In genomic region chr8:90348926-90349683, GRCm38 (mm10) we compare ENCODE assay signal across 9 mouse cellular contexts. TPM values are rescaled to one million over a fixed set of nuclear protein-coding genes. Genes with fewer than 3 reads are reported as not detected.
DNase-seq lines count a peak whose midpoint lies in the region; ATAC-seq lines count a peak whose summit lies in the region.
"Had no signal": no experiment of that assay in that cellular context is flagged by ENCODE, and none has a peak within 500 bp of the region (broad histone marks: within the 10 kb centered on the region; RNA-seq: fewer than 3 reads in every experiment).

No protein-coding gene starts in this region.

- H3K9ac ChIP-seq in hindbrain, embryonic 12.5 days = peak overlapping the region; percentile 99
- peak overlapping the region; percentile 99 for H3K9ac ChIP-seq in midbrain, embryonic 12.5 days (replicated peaks)

- ATAC-seq in hindbrain, embryonic 12.5 days (ENCODE audit: low FRiP score) = no peak
- ATAC-seq in midbrain, embryonic 12.5 days (ENCODE audit: low FRiP score, low read depth) = no peak
- no peak for ATAC-seq in megakaryocyte, adult 5-6 weeks (ENCODE audit: poor library complexity, severe bottlenecking)

- DNase-seq in heart, adult 11 months = peak; percentile 73
- DNase-seq in heart, adult 9 months (ENCODE audit: low spot score in 2 of 2) = no peak
- DNase-seq in ES-CJ7 (ENCODE audit: low read depth, low spot score) = peak; percentile 41
- DNase-seq in urinary bladder, postnatal 14 days (ENCODE audit: low spot score) = no peak
- DNase-seq in MN1 (ENCODE audit: low spot score) = no peak

- H3K4me1 ChIP-seq in hindbrain, embryonic 12.5 days = peaks cover 35% of the 10 kb centered on the region
- H3K4me1 ChIP-seq in midbrain, embryonic 12.5 days = peaks cover 47% of the 10 kb centered on the region

- H3K4me2 ChIP-seq in hindbrain, embryonic 12.5 days (replicated peaks) = peak overlapping the region; percentile 75
- H3K4me2 ChIP-seq in midbrain, embryonic 12.5 days (replicated peaks) = peak overlapping the region; percentile 60

- H3K9me3 ChIP-seq in hindbrain, embryonic 12.5 days (replicated peaks) = no peaks in the 10 kb centered on the region
- H3K9me3 ChIP-seq in midbrain, embryonic 12.5 days = no peaks in the 10 kb centered on the region

- peak overlapping the region; percentile 98 for H3K27ac ChIP-seq in hindbrain, embryonic 12.5 days
- H3K27ac ChIP-seq in midbrain, embryonic 12.5 days (replicated peaks) = peak overlapping the region; percentile 99

- H3K36me3 ChIP-seq in hindbrain, embryonic 12.5 days = no peaks in the 10 kb centered on the region
- H3K36me3 ChIP-seq in midbrain, embryonic 12.5 days = no peaks in the 10 kb centered on the region

- H3K4me3 ChIP-seq in hindbrain, embryonic 12.5 days = peak overlapping the region; percentile 91
- peak overlapping the region; percentile 96 for H3K4me3 ChIP-seq in midbrain, embryonic 12.5 days

- 15% methylated on average over 11 of the region's 11 CpGs for WGBS in hindbrain, embryonic 12.5 days
- 13% methylated on average over 11 of the region's 11 CpGs for WGBS in midbrain, embryonic 12.5 days

- no peaks in the 10 kb centered on the region for H3K27me3 ChIP-seq in hindbrain, embryonic 12.5 days
- H3K27me3 ChIP-seq in midbrain, embryonic 12.5 days = peaks cover 4% of the 10 kb centered on the region; the same call in 1 of the 2 replicates

RNA-seq across cellular contexts. Expression of gene Tox3, which starts 1.0 kb away (rescaled TPM):
- polyA plus RNA-seq in hindbrain, embryonic 12.5 days (2016; fragmentation: Nextera tagmentation; extraction: Ambion mirVana) = 40.9 and 44.9 TPM in 2 replicates
- polyA plus RNA-seq in midbrain, embryonic 12.5 days (2016; fragmentation: Nextera tagmentation; extraction: Ambion mirVana) = 61.5 and 69.7 TPM in 2 replicates
- total RNA-seq in megakaryocyte, adult 5-6 weeks (2015) = 0.80 and 1.4 TPM in 2 replicates
- total RNA-seq in megakaryocyte, adult 5-6 weeks (2017) = 0.07 and 0.73 TPM in 2 replicates
- total RNA-seq: monocyte, adult 5-6 weeks had no signal

Comparison
In these comparisons a context has a peak if more than half of its experiments do, and no peak if none do; other contexts are left out.
1. DNase-seq: peak in heart, adult 11 months (single experiment) and ES-CJ7 (single experiment); none in heart, adult 9 months (0 of 2), urinary bladder, postnatal 14 days (single experiment) and MN1 (single experiment).